Mouse (Mus musculus) olfactory bulb, adult 2 months (tissue): ENCODE data around the gene Adam17.

Experiments used
- CTCF ChIP-seq: fragments of 200-500 bp; IDR thresholded peaks from 2 replicates; pipeline ENCODE4 v1.5.1; 2012; ENCODE audit warnings: low read depth, mild to moderate bottlenecking, low read length, moderate library complexity; ENCODE audit not compliant: insufficient read depth
- POLR2A ChIP-seq: fragments of 200-500 bp; IDR thresholded peaks from 2 replicates; pipeline ENCODE4 v1.6.1; 2012; ENCODE audit warnings: mild to moderate bottlenecking, low read depth, low read length, moderate library complexity; ENCODE audit not compliant: insufficient read depth

GRCm38 (mm10) chr12:21325266-21325665 is 48.2 kb downstream of the Adam17 start:
- TF ChIP-seq CTCF (no peak), POLR2A (no peak)
